Mouse (Mus musculus) liver, embryonic 14.5 days (tissue): ENCODE measurements around the gene Mxd4. TPM values are rescaled to one million over a fixed set of nuclear protein-coding genes. Genes with fewer than 3 reads are reported as not detected.

Experiments used
- ATAC-seq: fragments of 200-750 bp; cut with Nextera tagmentation; 2 replicates; pipeline ENCODE4 v1.8.0; 2017; ENCODE audit warnings: moderate number of reproducible peaks, mild to moderate bottlenecking, moderate library complexity; ENCODE audit not compliant: insufficient read depth
- DNase-seq, 3 experiments: peaks; one replicate each; pipeline ENCODE4 v3.0.0-alpha.2; 2012 to 2013; ENCODE audit warnings: low read depth in 3 of 3, low spot score in 3 of 3
- H3K27ac ChIP-seq: fragments of 300-500 bp; sonication (generic); 2 replicates; pipeline ENCODE4 v1.5.1; 2014; ENCODE audit warnings: moderate library complexity, mild to moderate bottlenecking, control low read depth, inconsistent platforms
- H3K27me3 ChIP-seq: fragments of 300-500 bp; sonication (generic); 2 replicates; pipeline ENCODE4 v1.6.1; 2014; ENCODE audit warnings: mild to moderate bottlenecking, low read length, moderate library complexity; ENCODE audit not compliant: control insufficient read depth, insufficient read depth
- H3K36me3 ChIP-seq: fragments of 300-500 bp; sonication (generic); replicated peaks from 2 replicates; pipeline ENCODE4 v1.6.1; 2014; ENCODE audit warnings: low read depth; ENCODE audit not compliant: control insufficient read depth, insufficient read depth
- H3K4me1 ChIP-seq, 2 experiments: fragments of 200-500 bp in 1 of 2; fragments of 300-500 bp in 1 of 2; sonication (generic) in 1 of 2; replicated peaks; 2 replicates each; pipeline ENCODE4 v1.6.1; 2012 to 2014; ENCODE audit warnings: antibody characterized with exemption in 1 of 2, inconsistent platforms in 1 of 2, low read length in 1 of 2; ENCODE audit not compliant: control insufficient read depth in 2 of 2, insufficient read depth in 2 of 2
- H3K4me2 ChIP-seq: fragments of 300-500 bp; sonication (generic); 2 replicates; pipeline ENCODE4 v1.6.1; 2014; ENCODE audit warnings: low read depth, mild to moderate bottlenecking, control low read depth, moderate library complexity
- H3K4me3 ChIP-seq, 2 experiments: fragments of 200-500 bp in 1 of 2; fragments of 300-500 bp in 1 of 2; sonication (generic) in 1 of 2; 2 replicates each; pipeline ENCODE4 v1.5.1; 2012 to 2014; ENCODE audit warnings: low read depth in 2 of 2, low read length in 2 of 2, mild to moderate bottlenecking in 2 of 2, control low read depth in 1 of 2, inconsistent platforms in 1 of 2, moderate library complexity in 1 of 2; ENCODE audit not compliant: insufficient read depth in 1 of 2
- H3K9ac ChIP-seq: fragments of 300-500 bp; sonication (generic); replicated peaks from 2 replicates; pipeline ENCODE4 v1.6.1; 2014; ENCODE audit warnings: mild to moderate bottlenecking, control low read depth, moderate library complexity
- H3K9me3 ChIP-seq: fragments of 300-500 bp; sonication (generic); 2 replicates; pipeline ENCODE4 v1.6.1; 2016; ENCODE audit warnings: low read length, mixed read lengths; ENCODE audit not compliant: control insufficient read depth
- CTCF ChIP-seq: IDR thresholded peaks from 2 replicates; pipeline ENCODE4 v1.5.1; 2016; ENCODE audit warnings: antibody characterized with exemption, low read depth, control low read depth
- EP300 ChIP-seq: IDR thresholded peaks from 2 replicates; pipeline ENCODE4 v1.6.1; 2016; ENCODE audit warnings: antibody characterized with exemption, low read depth
- WGBS: fragments of 180-500 bp; shearing (Covaris S2); extraction: QIAGEN DNeasy Blood & Tissue Kit; methylation state at CpG from one replicate; pipeline ENCODE4 v1.1.7; 2014; ENCODE audit not compliant: insufficient replicate concordance; 5-methylcytosine and 5-hydroxymethylcytosine counted together
- polyA plus RNA-seq, 2 experiments: library from polyadenylated mRNA; depleted of rRNA in 1 of 2; stranded (reverse) in 1 of 2; unstranded in 1 of 2; fragments of >200 nt; fragmentation: Nextera tagmentation in 1 of 2; extraction: Ambion mirVana in 1 of 2; gene quantifications; 2 replicates each; pipeline versions ENCODE4 v1.2.1 to v1.2.3; 2012 to 2014

Mxd4 gene
- polyA plus RNA-seq, 2 experiments = 4.7 to 6.6 TPM

- WGBS = 51% methylated on average over 6 of the region's 6 CpGs
- no peaks in the 10 kb centered on the region for H3K4me1 ChIP-seq
Observed at GRCm38 (mm10) chr5:34231901-34232300, 44.4 kb upstream of the Mxd4 start.

DNA sequence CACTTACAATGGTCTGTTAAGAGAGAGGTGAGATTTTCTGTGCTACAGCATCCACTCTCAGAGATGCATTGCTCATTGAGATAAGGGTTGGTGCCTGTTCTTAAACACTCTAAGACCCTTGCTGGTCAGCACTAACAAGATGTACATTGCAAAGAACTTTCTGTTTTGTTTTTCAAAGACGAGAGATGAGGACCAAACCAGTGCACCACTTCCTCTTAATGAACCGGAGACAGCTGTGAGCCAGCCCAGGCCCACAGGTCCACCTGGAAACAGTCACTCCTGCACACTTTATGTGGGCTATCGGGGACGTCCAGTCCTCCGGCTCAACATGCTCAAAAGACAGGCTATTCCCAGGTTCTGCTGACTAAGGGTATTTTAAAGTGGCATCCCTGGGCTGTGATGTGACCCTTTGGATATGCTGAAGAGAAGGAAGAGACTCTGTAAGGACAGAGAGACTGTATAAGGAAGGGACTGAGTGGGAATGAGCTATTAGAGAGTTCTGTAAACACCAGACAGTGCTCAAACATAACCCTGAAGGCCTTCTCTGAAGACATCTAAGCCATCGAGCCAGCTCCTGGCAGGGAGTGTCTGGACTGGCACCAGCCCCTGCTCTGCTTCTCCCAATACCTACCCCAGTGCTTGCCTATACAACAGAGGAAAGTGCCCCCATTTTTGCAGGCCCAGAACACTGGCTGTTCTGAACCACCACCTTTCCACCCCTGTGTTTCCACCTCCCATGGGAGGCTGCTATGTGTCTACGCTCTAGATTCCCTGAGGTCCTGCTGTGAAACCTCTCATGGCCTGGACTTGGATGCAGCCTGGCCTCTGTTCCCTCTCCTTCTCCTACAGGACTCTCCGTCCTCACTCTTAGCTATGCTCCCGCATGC lies 43.3 kb upstream of the Mxd4 start:
- TF ChIP-seq CTCF = no peak
- no peak for TF ChIP-seq EP300
- no peaks in the 10 kb centered on the region for H3K4me1 ChIP-seq
- H3K9ac ChIP-seq = no peak overlapping the region
- ATAC-seq = no peak
- WGBS = 46% methylated on average over 9 of the region's 9 CpGs
- no peak overlapping the region for H3K4me3 ChIP-seq
- DNase-seq = no peak
- H3K4me2 ChIP-seq = no peak overlapping the region
- no peaks in the 10 kb centered on the region for H3K27me3 ChIP-seq
- no peak overlapping the region for H3K27ac ChIP-seq
- H3K36me3 ChIP-seq = no peaks in the 10 kb centered on the region
- no peaks in the 10 kb centered on the region for H3K9me3 ChIP-seq

More at GRCm38 (mm10) chr5:34231901-34232300, 44.4 kb upstream of the Mxd4 start:
- Histone ChIP-seq H3K4me2 (no peak overlapping the region), H3K9ac (no peak overlapping the region), H3K27me3 (no peaks in the 10 kb centered on the region), H3K4me3 (no peak overlapping the region), H3K27ac (no peak overlapping the region), H3K9me3 (no peaks in the 10 kb centered on the region), H3K36me3 (no peaks in the 10 kb centered on the region)
- DNase-seq (no peak), ATAC-seq (no peak)
- TF ChIP-seq EP300 (no peak), CTCF (no peak)

GRCm38 (mm10) chr5:34229503-34229902 lies 42.0 kb upstream of the Mxd4 start:
- Histone ChIP-seq H3K4me1 (no peaks in the 10 kb centered on the region), H3K27ac (no peak overlapping the region), H3K36me3 (no peaks in the 10 kb centered on the region), H3K9ac (no peak overlapping the region), H3K4me3 (no peak overlapping the region), H3K27me3 (no peaks in the 10 kb centered on the region), H3K9me3 (no peaks in the 10 kb centered on the region), H3K4me2 (no peak overlapping the region)
- 64% methylated on average over 5 of the region's 5 CpGs for WGBS
- ATAC-seq = no peak
- TF ChIP-seq CTCF (no peak), EP300 (no peak)
- no peak for DNase-seq

GRCm38 (mm10) chr5:34225516-34225915 lies 38.0 kb upstream of the Mxd4 start:
- no peak for DNase-seq
- no peak overlapping the region for H3K27ac ChIP-seq
- no peaks in the 10 kb centered on the region for H3K27me3 ChIP-seq
- H3K4me3 ChIP-seq = no peak overlapping the region
- no peak overlapping the region for H3K4me2 ChIP-seq
- 63% methylated on average over 2 of the region's 2 CpGs for WGBS
- no peak overlapping the region for H3K9ac ChIP-seq
- no peaks in the 10 kb centered on the region for H3K9me3 ChIP-seq
- TF ChIP-seq CTCF (no peak), EP300 (no peak)
- no peaks in the 10 kb centered on the region for H3K36me3 ChIP-seq
- ATAC-seq = no peak
- no peaks in the 10 kb centered on the region for H3K4me1 ChIP-seq

- H3K4me2 ChIP-seq = no peak overlapping the region
- no peaks in the 10 kb centered on the region for H3K4me1 ChIP-seq
- no peaks in the 10 kb centered on the region for H3K9me3 ChIP-seq
- ATAC-seq (no peak), DNase-seq (no peak)
- H3K27me3 ChIP-seq = no peaks in the 10 kb centered on the region
- no peak overlapping the region for H3K9ac ChIP-seq
- no peak overlapping the region for H3K4me3 ChIP-seq
- WGBS = 64% methylated on average over 5 of the region's 5 CpGs
- TF ChIP-seq CTCF (no peak), EP300 (no peak)
- no peaks in the 10 kb centered on the region for H3K36me3 ChIP-seq
- H3K27ac ChIP-seq = no peak overlapping the region
Observed at GRCm38 (mm10) chr5:34224515-34224914, 37.0 kb upstream of the Mxd4 start.
